Comparison of ENCODE assay signal across 8 mouse cellular contexts in genomic region chr3:108722036-108722872, GRCm38 (mm10). TPM values are rescaled to one million over a fixed set of nuclear protein-coding genes. Genes with fewer than 3 reads are reported as not detected.
A peak's percentile ranks its signal among the peaks of the same experiment; 100 is the strongest.
DNase-seq lines count a peak whose midpoint lies in the region; ATAC-seq and TF ChIP-seq lines count a peak whose summit lies in the region.

Gene Gpsm2, minus strand, starts transcription at chr3:108722309.

- no peak within 1 kb of the TSS for H3K27ac ChIP-seq in bone marrow macrophage, adult 2 months (ENCODE audit: insufficient read depth, low read depth, low read length)
- peak within 1 kb of the TSS; percentile 60; the same call in 1 of the 2 replicates for H3K27ac ChIP-seq in embryonic fibroblast, embryonic 13.5 days (ENCODE audit: insufficient read depth, low read length)
- H3K27ac ChIP-seq in heart, embryonic 11.5 days (ENCODE audit: low read depth, low read length): peak within 1 kb of the TSS; percentile 84
- H3K27ac ChIP-seq in kidney, embryonic 16.5 days (ENCODE audit: low read length): peak within 1 kb of the TSS; percentile 90
- peak within 1 kb of the TSS; percentile 12; the same call in 1 of the 2 replicates for H3K27ac ChIP-seq in liver, adult 2 months (replicated peaks; ENCODE audit: insufficient read depth, low read depth, low read length)

- peak within 1 kb of the TSS; percentile 39 for H3ac ChIP-seq in myocyte (ENCODE audit: control insufficient read depth, insufficient read length)

- H3K4me1 ChIP-seq in bone marrow macrophage, adult 2 months (ENCODE audit: control insufficient read depth, insufficient read depth, low read length): peaks cover 30% of the 10 kb centered on the region
- peaks cover 3% of the 10 kb centered on the region for H3K4me1 ChIP-seq in embryonic fibroblast, embryonic 13.5 days (ENCODE audit: control insufficient read depth, insufficient read depth, low read length)
- 0 out of 2 replicates have a peak, but pooled peaks cover 6% of the 10 kb centered on the region for H3K4me1 ChIP-seq in heart, embryonic 11.5 days (ENCODE audit: control insufficient read depth, insufficient read depth, low read length)
- peaks cover 13% of the 10 kb centered on the region for H3K4me1 ChIP-seq in kidney, embryonic 16.5 days (ENCODE audit: insufficient read depth, low read length)
- peaks cover 6% of the 10 kb centered on the region for H3K4me1 ChIP-seq in liver, adult 2 months (ENCODE audit: control insufficient read depth, insufficient read depth, low read length)

- TF ChIP-seq CTCF in bone marrow macrophage, adult 2 months (IDR thresholded peaks at IDR 0.05; ENCODE audit: low read depth, low read length): no peak
- no peak for TF ChIP-seq CTCF in embryonic fibroblast, embryonic 13.5 days (IDR thresholded peaks at IDR 0.05; ENCODE audit: borderline replicate concordance, insufficient read depth, low read length)
- TF ChIP-seq CTCF in liver, adult 2 months (IDR thresholded peaks at IDR 0.05; ENCODE audit: low read depth, low read length): no peak

- no peaks in the 10 kb centered on the region for H3K36me3 ChIP-seq in heart, embryonic 11.5 days (ENCODE audit: control insufficient read depth, insufficient read depth, low read length)
- H3K36me3 ChIP-seq in kidney, embryonic 16.5 days (ENCODE audit: insufficient read depth, low read length): no peaks in the 10 kb centered on the region
- no peaks in the 10 kb centered on the region for H3K36me3 ChIP-seq in liver, adult 2 months (ENCODE audit: control insufficient read depth, insufficient read depth, low read length)
- no peaks in the 10 kb centered on the region for H3K36me3 ChIP-seq in myocyte (ENCODE audit: control insufficient read depth, insufficient read depth)
- H3K36me3 ChIP-seq in splenic B cell, adult 2 months (ENCODE audit: control insufficient read depth, insufficient read depth, low read length, poor library complexity, severe bottlenecking): no peaks in the 10 kb centered on the region

- H3K4me2 ChIP-seq in heart, embryonic 11.5 days: peak within 1 kb of the TSS; percentile 79
- H3K4me2 ChIP-seq in kidney, embryonic 16.5 days (replicated peaks; ENCODE audit: low read depth, low read length): peak within 1 kb of the TSS; percentile 79
- peak within 1 kb of the TSS; percentile 98 for H3K4me2 ChIP-seq in myocyte (ENCODE audit: low read depth)

- 4% methylated on average over 51 of the region's 53 CpGs for WGBS in heart, embryonic 11.5 days (ENCODE audit: insufficient replicate concordance)
- WGBS in kidney, embryonic 16.5 days: 3% methylated on average over 43 of the region's 53 CpGs
- 5% methylated on average over 53 of the region's 53 CpGs for WGBS in liver, adult 2 months

- peak; percentile 99 for ATAC-seq in heart, embryonic 11.5 days (replicated peaks; ENCODE audit: insufficient number of reproducible peaks, low FRiP score, low TSS enrichment)
- peak; percentile 99 for ATAC-seq in kidney, embryonic 16.5 days (ENCODE audit: low FRiP score, low TSS enrichment)

- H3K9ac ChIP-seq in heart, embryonic 11.5 days (ENCODE audit: low read depth, low read length): peak within 1 kb of the TSS; percentile 92
- peak within 1 kb of the TSS; percentile 94 for H3K9ac ChIP-seq in kidney, embryonic 16.5 days (replicated peaks; ENCODE audit: low read length)
- peak within 1 kb of the TSS; percentile 54 for H3K9ac ChIP-seq in liver, adult 2 months (ENCODE audit: low read depth, low read length)

- H3K4me3 ChIP-seq in bone marrow macrophage, adult 2 months (ENCODE audit: insufficient read depth, low read length): peak within 1 kb of the TSS; percentile 63
- peak within 1 kb of the TSS; percentile 89 for H3K4me3 ChIP-seq in embryonic fibroblast, embryonic 13.5 days (ENCODE audit: insufficient read depth, low read length)
- H3K4me3 ChIP-seq in heart, embryonic 11.5 days (ENCODE audit: low read depth, low read length): peak within 1 kb of the TSS; percentile 83
- peak within 1 kb of the TSS; percentile 82 for H3K4me3 ChIP-seq in kidney, embryonic 16.5 days (ENCODE audit: low read length)
- H3K4me3 ChIP-seq in liver, adult 2 months (ENCODE audit: insufficient read depth, low read depth, low read length): peak within 1 kb of the TSS; percentile 76
- H3K4me3 ChIP-seq in myocyte: peak within 1 kb of the TSS; percentile 49

- TF ChIP-seq POLR2A in bone marrow macrophage, adult 2 months (IDR thresholded peaks at IDR 0.05; ENCODE audit: borderline replicate concordance, low read depth, low read length): no peak
- peak; percentile 92 for TF ChIP-seq POLR2A in embryonic fibroblast, embryonic 13.5 days (IDR thresholded peaks at IDR 0.05; ENCODE audit: low read depth, low read length)
- peak; percentile 59 for TF ChIP-seq POLR2A in liver, adult 2 months (IDR thresholded peaks at IDR 0.05; ENCODE audit: extremely low read depth, insufficient read depth, low read length)
- peak; percentile 88 for TF ChIP-seq POLR2A in myocyte (IDR thresholded peaks at IDR 0.05; ENCODE audit: insufficient read length, low read depth)

- H3K27me3 ChIP-seq in heart, embryonic 11.5 days (ENCODE audit: control insufficient read depth, insufficient read depth, low read length): no peaks in the 10 kb centered on the region
- H3K27me3 ChIP-seq in kidney, embryonic 16.5 days (ENCODE audit: insufficient read depth, low read length): no peaks in the 10 kb centered on the region
- no peaks in the 10 kb centered on the region for H3K27me3 ChIP-seq in liver, adult 2 months (ENCODE audit: control insufficient read depth, insufficient read depth, low read length)
- no peaks in the 10 kb centered on the region for H3K27me3 ChIP-seq in myocyte (ENCODE audit: control insufficient read depth, insufficient read depth, insufficient read length)
- peaks cover 5% of the 10 kb centered on the region for H3K27me3 ChIP-seq in splenic B cell, adult 2 months (ENCODE audit: control insufficient read depth, insufficient read depth, low read length, poor library complexity, severe bottlenecking)

- H3K9me3 ChIP-seq in heart, embryonic 11.5 days (replicated peaks; ENCODE audit: control insufficient read depth, low read length): no peaks in the 10 kb centered on the region
- H3K9me3 ChIP-seq in kidney, embryonic 16.5 days (ENCODE audit: low read length): peaks cover 3% of the 10 kb centered on the region; the same call in 1 of the 2 replicates

- H3K79me2 ChIP-seq in liver, adult 2 months (ENCODE audit: control insufficient read depth, insufficient read depth, low read length): peaks cover 3% of the 10 kb centered on the region; the same call in 1 of the 2 replicates
- H3K79me2 ChIP-seq in myocyte (ENCODE audit: control insufficient read depth, insufficient read depth): peaks cover 43% of the 10 kb centered on the region

- DNase-seq in A20 (ENCODE audit: low read depth, low spot score): peak; percentile 99
- peak; percentile 73 for DNase-seq in liver, adult 2 months (ENCODE audit: extremely low read depth, low read depth, low spot score)
- DNase-seq in splenic B cell, adult 2 months (ENCODE audit: low read depth, low spot score): peak; percentile 86

TF ChIP-seq in myocyte, 11 proteins besides CTCF, POLR2A, EP300 and RAD21:
- TF ChIP-seq E2F4 (IDR thresholded peaks at IDR 0.05; ENCODE audit: insufficient read depth): peak; percentile 71
- TF ChIP-seq CEBPB (IDR thresholded peaks at IDR 0.05; ENCODE audit: insufficient read depth, poor library complexity, severe bottlenecking): no peak
- TF ChIP-seq MYOG (IDR thresholded peaks at IDR 0.05; ENCODE audit: control insufficient read depth in 1 of 3, insufficient read depth in 1 of 3, insufficient read length in 2 of 3, low read depth in 2 of 3): peak in 1 of 3 experiments; percentile 16
- no peak for TF ChIP-seq TCF3 (IDR thresholded peaks at IDR 0.05; ENCODE audit: insufficient read length, low read depth)
- TF ChIP-seq MAX (IDR thresholded peaks at IDR 0.05; ENCODE audit: low read depth): no peak
- TF ChIP-seq REST (IDR thresholded peaks at IDR 0.05; ENCODE audit: insufficient read depth, insufficient read length): no peak
- TF ChIP-seq POLR2AphosphoS2 (IDR thresholded peaks at IDR 0.05; ENCODE audit: insufficient read length, low read depth): peak; percentile 80
- peak; percentile 80 for TF ChIP-seq USF1 (IDR thresholded peaks at IDR 0.05; ENCODE audit: low read depth)
- peak in 1 of 3 experiments; percentile 5 for TF ChIP-seq MYOD1 (IDR thresholded peaks at IDR 0.05; ENCODE audit: control insufficient read depth in 1 of 3, insufficient read length in 2 of 3, low read depth in 2 of 3)
- TF ChIP-seq SRF (IDR thresholded peaks at IDR 0.05; ENCODE audit: control insufficient read depth, insufficient read length, low read depth): no peak
- no peak for TF ChIP-seq TCF12 (IDR thresholded peaks at IDR 0.05; ENCODE audit: insufficient read depth, poor library complexity, severe bottlenecking)

RNA-seq across cellular contexts. Expression of gene Gpsm2, which starts in this region (rescaled TPM):
- 12.8 and 14.4 TPM in 2 replicates for polyA plus RNA-seq in bone marrow macrophage, adult 2 months (2012; ENCODE audit: insufficient read depth, insufficient read length, missing spikeins)
- polyA plus RNA-seq in embryonic fibroblast, embryonic 13.5 days (2011; ENCODE audit: insufficient read length, low read depth, missing spikeins): 26.8 and 56.0 TPM in 2 replicates
- 27.2 and 31.3 TPM in 2 replicates for polyA plus RNA-seq in heart, embryonic 11.5 days (2014; fragmentation: Nextera tagmentation; extraction: Ambion mirVana)
- polyA plus RNA-seq in kidney, embryonic 16.5 days (2015; fragmentation: Nextera tagmentation; extraction: Ambion mirVana): 38.4 and 51.5 TPM in 2 replicates
- total RNA-seq in liver, adult 2 months (2014; rRNA removed): 9.9 and 10.9 TPM in 2 replicates
- polyA plus RNA-seq in liver, adult 2 months (2012; rRNA removed): 2.4 and 2.9 TPM in 2 replicates
- 16.4 TPM for polyA plus RNA-seq in myocyte (2012; fragmentation: generic; extraction: Trizol)
